Mouse (Mus musculus): ENCODE measurements around the gene Snapc1. TPM values are rescaled to one million over a fixed set of nuclear protein-coding genes. Genes with fewer than 3 reads are reported as not detected.

Gene Snapc1
- 10 to 100 TPM; 19.4 to 24.7 TPM for polyA plus RNA-seq (2017; shearing (Covaris generic))

- peak; percentile 99 for ATAC-seq
Observed at GRCm38 (mm10) chr12:73964291-73965281, at the start of gene Snapc1. Gene Snapc1, plus strand, starts transcription at chr12:73964481.

GRCm38 (mm10) chr12:73918479-73918878 lies 45.8 kb upstream of the Snapc1 start:
- no peak for ATAC-seq

- no peak for ATAC-seq
Observed at GRCm38 (mm10) chr12:73930266-73930665, 34.0 kb upstream of the Snapc1 start.

GRCm38 (mm10) chr12:73931274-73931673 lies 33.0 kb upstream of the Snapc1 start:
- no peak for ATAC-seq

GRCm38 (mm10) chr12:73934528-73934927 lies 29.8 kb upstream of the Snapc1 start:
- ATAC-seq: no peak

- no peak for ATAC-seq
Observed at GRCm38 (mm10) chr12:73937353-73937752, 26.9 kb upstream of the Snapc1 start, which contains the start of gene Gm49321. Gene Gm49321, plus strand, starts transcription at chr12:73937653.

GRCm38 (mm10) chr12:73939542-73939941 lies 24.7 kb upstream of the Snapc1 start:
- no peak for ATAC-seq

- ATAC-seq: no peak
Observed at GRCm38 (mm10) chr12:73948415-73948814, 15.9 kb upstream of the Snapc1 start.

GRCm38 (mm10) chr12:73949318-73950058 lies 14.8 kb upstream of the Snapc1 start:
- no peak for ATAC-seq

- ATAC-seq: peak; percentile 68
Observed at GRCm38 (mm10) chr12:73952879-73953278, 11.4 kb upstream of the Snapc1 start.

- peak; percentile 60 for ATAC-seq
Observed at GRCm38 (mm10) chr12:73953420-73954186, 10.7 kb upstream of the Snapc1 start.

- ATAC-seq: no peak
Observed at GRCm38 (mm10) chr12:73954785-73955184, 9.5 kb upstream of the Snapc1 start.

- ATAC-seq: no peak
Observed at GRCm38 (mm10) chr12:73957676-73958075, 6.6 kb upstream of the Snapc1 start.

GRCm38 (mm10) chr12:73958830-73959229 lies 5.5 kb upstream of the Snapc1 start:
- no peak for ATAC-seq

- no peak for ATAC-seq
Observed at GRCm38 (mm10) chr12:73969142-73969541, 4.9 kb downstream of the Snapc1 start.

GRCm38 (mm10) chr12:73974584-73974983 lies 10.3 kb downstream of the Snapc1 start:
- ATAC-seq: no peak

GRCm38 (mm10) chr12:73978144-73978543 lies 13.9 kb downstream of the Snapc1 start:
- ATAC-seq: no peak

- ATAC-seq: no peak
Observed at GRCm38 (mm10) chr12:73979667-73980066, 15.4 kb downstream of the Snapc1 start.

- ATAC-seq: no peak
Observed at GRCm38 (mm10) chr12:73982533-73982932, 18.3 kb downstream of the Snapc1 start.

GRCm38 (mm10) chr12:73986299-73986698 lies 22.0 kb downstream of the Snapc1 start:
- no peak for ATAC-seq

- ATAC-seq: no peak
Observed at GRCm38 (mm10) chr12:73988393-73989008, 24.2 kb downstream of the Snapc1 start.

- peak; percentile 89 for ATAC-seq
Observed at GRCm38 (mm10) chr12:73989594-73989993, 25.3 kb downstream of the Snapc1 start.

All from CD4-positive, CD25-positive, alpha-beta regulatory T cell, adult 4 months (primary cell).